Mouse (Mus musculus) myocyte (in vitro differentiated cells): Measurements from ENCODE around the gene Acot12. TPM values are rescaled to one million over a fixed set of nuclear protein-coding genes. Genes with fewer than 3 reads are reported as not detected.

Experiments
- H3K27me3 ChIP-seq: one replicate; pipeline ENCODE4 v1.6.1; 2011; ENCODE audit not compliant: control insufficient read depth, insufficient read depth, insufficient read length
- H3K36me3 ChIP-seq: one replicate; pipeline ENCODE4 v1.6.1; 2011; ENCODE audit not compliant: control insufficient read depth, insufficient read depth
- H3K4me2 ChIP-seq: one replicate; pipeline ENCODE4 v1.6.1; 2011; ENCODE audit warnings: low read depth, control low read depth
- H3K4me3 ChIP-seq: one replicate; pipeline ENCODE4 v1.5.1; 2011; ENCODE audit warnings: mild to moderate bottlenecking, control low read depth, moderate library complexity
- H3K79me2 ChIP-seq: one replicate; pipeline ENCODE4 v1.6.1; 2011; ENCODE audit not compliant: control insufficient read depth, insufficient read depth
- H3ac ChIP-seq: one replicate; pipeline ENCODE4 v1.6.1; 2011; ENCODE audit not compliant: control insufficient read depth, insufficient read length
- CEBPB ChIP-seq: IDR thresholded peaks from 2 replicates; pipeline ENCODE4 v1.6.1; 2011; ENCODE audit warnings: mild to moderate bottlenecking, moderate library complexity; ENCODE audit not compliant: poor library complexity, insufficient read depth, severe bottlenecking
- E2F4 ChIP-seq: IDR thresholded peaks from one replicate; pipeline ENCODE4 v1.6.1; 2011; ENCODE audit warnings: mild to moderate bottlenecking, control low read depth, moderate library complexity; ENCODE audit not compliant: insufficient read depth
- MAX ChIP-seq: IDR thresholded peaks from one replicate; pipeline ENCODE4 v1.6.1; 2011; ENCODE audit warnings: low read depth, mild to moderate bottlenecking, control low read depth
- MYOD1 ChIP-seq, 3 experiments: IDR thresholded peaks; one replicate each; pipeline ENCODE4 v1.6.1; 2011; ENCODE audit warnings: control low read depth in 2 of 3, low read depth in 2 of 3, mild to moderate bottlenecking in 2 of 3, moderate library complexity in 1 of 3; ENCODE audit not compliant: insufficient read length in 2 of 3, control insufficient read depth in 1 of 3
- MYOG ChIP-seq, 3 experiments: IDR thresholded peaks; one replicate each; pipeline ENCODE4 v1.6.1; 2011; ENCODE audit warnings: control low read depth in 2 of 3, low read depth in 2 of 3, mild to moderate bottlenecking in 2 of 3; ENCODE audit not compliant: insufficient read length in 2 of 3, control insufficient read depth in 1 of 3, insufficient read depth in 1 of 3
- POLR2A ChIP-seq: IDR thresholded peaks from one replicate; pipeline ENCODE4 v1.6.1; 2011; ENCODE audit warnings: low read depth, mild to moderate bottlenecking, control low read depth, moderate library complexity; ENCODE audit not compliant: insufficient read length
- POLR2AphosphoS2 ChIP-seq: IDR thresholded peaks from one replicate; pipeline ENCODE4 v1.6.1; 2011; ENCODE audit warnings: low read depth, control low read depth; ENCODE audit not compliant: insufficient read length
- REST ChIP-seq: IDR thresholded peaks from one replicate; pipeline ENCODE4 v1.6.1; 2011; ENCODE audit warnings: mild to moderate bottlenecking, control low read depth, moderate library complexity; ENCODE audit not compliant: insufficient read depth, insufficient read length
- SRF ChIP-seq: IDR thresholded peaks from one replicate; pipeline ENCODE4 v1.6.1; 2011; ENCODE audit warnings: low read depth; ENCODE audit not compliant: control insufficient read depth, insufficient read length
- TCF12 ChIP-seq: IDR thresholded peaks from one replicate; pipeline ENCODE4 v1.6.1; 2011; ENCODE audit warnings: mild to moderate bottlenecking, control low read depth; ENCODE audit not compliant: poor library complexity, insufficient read depth, severe bottlenecking
- TCF3 ChIP-seq: IDR thresholded peaks from one replicate; pipeline ENCODE4 v1.6.1; 2011; ENCODE audit warnings: low read depth, control low read depth; ENCODE audit not compliant: insufficient read length
- USF1 ChIP-seq: IDR thresholded peaks from one replicate; pipeline ENCODE4 v1.6.1; 2011; ENCODE audit warnings: low read depth, mild to moderate bottlenecking, control low read depth, moderate library complexity
- polyA plus RNA-seq: library from polyadenylated mRNA; unstranded; fragments of >200 nt; fragmentation: generic; extraction: Trizol; gene quantifications from one replicate; pipeline ENCODE4 v1.2.1, GENCODE M21; 2012; ENCODE audit warnings: missing spikeins

The Acot12 gene
- polyA plus RNA-seq, 1 experiment: 0.13 TPM

DNA sequence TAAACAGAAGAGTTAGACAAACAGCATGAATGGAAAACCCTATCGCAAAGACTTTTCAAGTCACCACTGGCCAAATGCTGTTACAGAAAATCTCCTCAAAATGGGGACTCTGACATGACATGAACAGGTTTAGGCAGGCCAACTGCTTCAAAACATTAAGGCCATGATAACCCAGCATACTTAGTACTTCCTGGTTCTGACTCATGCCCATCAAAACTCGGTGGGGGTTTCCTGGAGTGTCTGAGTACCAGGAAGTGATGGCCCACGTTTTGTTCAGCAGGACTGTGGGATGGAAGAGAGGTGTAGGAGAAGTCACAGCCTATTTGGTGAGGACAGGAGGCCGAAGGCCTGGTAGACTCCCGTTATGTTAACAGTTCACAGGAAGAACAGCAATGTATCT is 60.4 kb downstream of the Acot12 start:
- H3K79me2 ChIP-seq: peaks cover 31% of the 10 kb centered on the region
- TF ChIP-seq MYOG (IDR thresholded peaks at IDR 0.05; ENCODE audit: control insufficient read depth in 1 of 3, insufficient read depth in 1 of 3, insufficient read length in 2 of 3, low read depth in 2 of 3) (no peak), POLR2A (no peak)
- H3K4me3 ChIP-seq: no peak overlapping the region
- H3ac ChIP-seq: no peak overlapping the region
- peaks cover 56% of the 10 kb centered on the region for H3K36me3 ChIP-seq
- no peaks in the 10 kb centered on the region for H3K27me3 ChIP-seq
- no peak overlapping the region for H3K4me2 ChIP-seq

DNA sequence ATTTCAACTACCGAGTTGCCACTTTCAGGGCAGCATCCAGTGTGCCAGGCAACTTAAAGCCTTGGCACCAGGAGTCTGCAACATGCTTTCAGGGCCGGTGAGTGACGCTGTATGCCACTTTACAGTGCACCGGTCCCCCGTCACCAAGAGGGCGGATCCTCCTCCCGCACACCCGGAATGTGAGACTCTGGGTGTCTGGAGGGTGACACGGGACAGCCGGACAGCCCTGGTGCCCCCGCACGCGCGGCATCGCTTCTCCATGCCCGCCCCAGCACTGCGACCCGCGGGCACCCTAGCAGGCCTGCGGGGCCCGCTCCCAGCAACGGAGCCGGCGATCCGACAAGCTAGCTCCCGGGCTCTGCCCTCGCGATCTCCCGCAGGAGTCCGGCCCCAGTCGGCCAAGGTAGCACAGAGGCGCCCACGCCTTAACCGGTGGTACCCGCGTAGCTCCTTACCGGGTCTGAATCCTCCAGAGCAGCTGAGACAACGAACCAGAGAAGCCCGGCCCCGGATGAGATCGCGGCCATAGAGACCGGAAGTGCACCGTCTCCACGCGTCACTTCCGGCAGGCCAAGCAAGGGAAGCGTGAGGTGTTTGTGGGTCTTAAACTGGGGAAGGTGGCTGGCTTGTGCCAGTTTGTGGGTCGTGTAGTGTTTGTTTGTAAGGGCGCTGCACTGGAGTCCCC is 66.0 kb downstream of the Acot12 start, which contains the start of gene Zcchc9:
TSS of gene Zcchc9 (minus strand) at position 551 of the 685 bp plus-strand sequence.
- Histone ChIP-seq H3ac (peak within 1 kb of the TSS; percentile 38), H3K36me3 (peaks cover 18% of the 10 kb centered on the region), H3K79me2 (peaks cover 34% of the 10 kb centered on the region), H3K27me3 (no peaks in the 10 kb centered on the region), H3K4me3 (peak within 1 kb of the TSS; percentile 91), H3K4me2 (peak within 1 kb of the TSS; percentile 96)
- peak in 1 of 3 experiments; percentile 19 for TF ChIP-seq MYOG (IDR thresholded peaks at IDR 0.05; ENCODE audit: control insufficient read depth in 1 of 3, insufficient read depth in 1 of 3, insufficient read length in 2 of 3, low read depth in 2 of 3)
- peak in 1 of 3 experiments; percentile 17 for TF ChIP-seq MYOD1 (IDR thresholded peaks at IDR 0.05; ENCODE audit: control insufficient read depth in 1 of 3, insufficient read length in 2 of 3, low read depth in 2 of 3)
- TF ChIP-seq POLR2A: peak; percentile 91
- peak; percentile 71 for TF ChIP-seq SRF
- peak; percentile 97 for TF ChIP-seq POLR2AphosphoS2
- TF ChIP-seq CEBPB: no peak
- TF ChIP-seq REST: no peak
- no peak for TF ChIP-seq E2F4
- TF ChIP-seq TCF12: no peak
- no peak for TF ChIP-seq USF1

DNA sequence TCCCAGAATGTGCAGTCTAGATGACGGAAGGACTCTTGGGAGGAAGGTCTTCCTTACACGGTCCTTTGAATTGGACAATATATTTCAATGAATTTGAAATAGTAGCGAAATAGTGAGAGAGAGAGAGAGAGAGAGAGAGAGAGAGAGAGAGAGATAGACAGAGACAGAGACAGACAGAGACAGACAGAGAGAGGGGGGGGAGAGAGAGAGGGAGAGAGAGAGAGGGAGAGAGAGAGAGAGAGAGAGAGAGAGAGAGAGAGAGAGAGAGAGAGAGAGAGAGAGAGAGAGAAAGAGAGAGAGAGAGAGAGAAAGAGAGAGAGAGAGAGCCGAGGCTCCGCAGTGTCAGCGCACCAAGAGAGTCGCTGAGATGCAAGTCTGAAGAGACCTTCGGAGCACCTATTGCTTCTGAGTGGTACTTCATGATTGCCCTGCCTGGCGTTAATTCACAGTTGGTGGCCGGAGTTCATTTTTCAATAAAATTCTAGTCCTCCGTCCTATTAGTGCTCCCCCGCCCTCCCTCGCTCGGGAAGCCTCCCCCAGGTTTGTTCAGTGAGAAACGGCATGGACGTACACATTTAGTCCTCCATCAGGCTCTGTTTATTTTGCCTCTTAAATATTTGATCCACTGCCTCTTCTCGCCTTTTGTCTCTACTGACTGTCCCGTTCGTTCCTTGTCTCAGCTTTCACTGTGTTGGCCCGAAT is 66.7 kb downstream of the Acot12 start:
- Histone ChIP-seq H3K36me3 (peaks cover 18% of the 10 kb centered on the region), H3K4me2 (peak overlapping the region; percentile 96), H3K27me3 (no peaks in the 10 kb centered on the region), H3K79me2 (peaks cover 34% of the 10 kb centered on the region), H3ac (peak overlapping the region; percentile 38), H3K4me3 (peak overlapping the region; percentile 91)
- TF ChIP-seq POLR2AphosphoS2 (no peak), USF1 (no peak), E2F4 (no peak), CEBPB (no peak), MAX (no peak), MYOD1 (IDR thresholded peaks at IDR 0.05; ENCODE audit: control insufficient read depth in 1 of 3, insufficient read length in 2 of 3, low read depth in 2 of 3) (no peak), POLR2A (no peak), TCF3 (no peak), TCF12 (no peak), SRF (no peak), REST (no peak), MYOG (IDR thresholded peaks at IDR 0.05; ENCODE audit: control insufficient read depth in 1 of 3, insufficient read depth in 1 of 3, insufficient read length in 2 of 3, low read depth in 2 of 3) (no peak)

DNA sequence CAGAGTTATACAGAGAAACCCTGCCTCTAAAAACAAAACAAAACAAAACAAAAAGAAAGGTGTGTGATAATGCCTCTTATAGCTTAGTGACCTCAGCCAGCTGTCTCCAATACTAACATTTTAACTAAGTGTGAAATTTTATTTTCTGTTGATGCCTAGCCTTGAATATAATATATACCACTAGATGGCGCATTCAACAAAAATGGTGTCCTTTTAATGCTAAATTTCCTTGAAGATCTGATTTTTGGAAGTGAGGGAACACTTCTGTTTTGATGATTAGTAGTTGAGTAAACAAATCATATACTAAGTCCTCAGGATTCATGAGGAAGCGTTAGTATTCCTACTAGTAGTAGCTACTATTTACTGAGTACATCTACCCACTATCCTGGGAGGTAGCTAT is 68.2 kb downstream of the Acot12 start:
- H3K79me2 ChIP-seq: peaks cover 29% of the 10 kb centered on the region
- H3K4me2 ChIP-seq: no peak overlapping the region
- no peak overlapping the region for H3K4me3 ChIP-seq

More for the DNA sequence above, 68.2 kb downstream of the Acot12 start:
- H3ac ChIP-seq: no peak overlapping the region
- H3K36me3 ChIP-seq: peaks cover 14% of the 10 kb centered on the region
- H3K27me3 ChIP-seq: no peaks in the 10 kb centered on the region
- no peak for TF ChIP-seq MYOD1 (IDR thresholded peaks at IDR 0.05; ENCODE audit: control insufficient read depth in 1 of 3, insufficient read length in 2 of 3, low read depth in 2 of 3)
- no peak for TF ChIP-seq USF1
- TF ChIP-seq MAX: no peak
- no peak for TF ChIP-seq TCF3
- TF ChIP-seq CEBPB: no peak
- no peak for TF ChIP-seq E2F4
- TF ChIP-seq POLR2A: no peak
- no peak for TF ChIP-seq TCF12
- TF ChIP-seq MYOG (IDR thresholded peaks at IDR 0.05; ENCODE audit: control insufficient read depth in 1 of 3, insufficient read depth in 1 of 3, insufficient read length in 2 of 3, low read depth in 2 of 3): no peak
- no peak for TF ChIP-seq REST
- TF ChIP-seq SRF: no peak
- no peak for TF ChIP-seq POLR2AphosphoS2
